Mouse (Mus musculus): ENCODE results near the gene Lrmda.

GRCm38 (mm10) chr14:22921796-22922195 is 902.3 kb downstream of the Lrmda start:
- no peak for TF ChIP-seq ZKSCAN1 (IDR thresholded peaks at IDR 0.05; ENCODE audit: low read depth, low read length)
- TF ChIP-seq CTCF (IDR thresholded peaks at IDR 0.05 in 2 of 3, conservative IDR thresholded peaks at IDR 0.05 in 1 of 3; ENCODE audit: control insufficient read depth in 1 of 3, insufficient read depth in 1 of 3, low read depth in 2 of 3, low read length in 3 of 3, poor library complexity in 1 of 3, severe bottlenecking in 1 of 3) = no peak
- TF ChIP-seq ZNF384 (IDR thresholded peaks at IDR 0.05; ENCODE audit: low read depth, low read length) = no peak
- no peak for TF ChIP-seq MYC (IDR thresholded peaks at IDR 0.05; ENCODE audit: low read depth, low read length)
- TF ChIP-seq HCFC1 (IDR thresholded peaks at IDR 0.05; ENCODE audit: low read depth, low read length) = no peak
- TF ChIP-seq ETS1 (IDR thresholded peaks at IDR 0.05; ENCODE audit: low read depth, low read length) = no peak
- TF ChIP-seq GABPA (IDR thresholded peaks at IDR 0.05; ENCODE audit: low read depth, low read length) = no peak
- TF ChIP-seq POLR2A (IDR thresholded peaks at IDR 0.05; ENCODE audit: control insufficient read depth in 1 of 2, insufficient read depth in 1 of 2, low read depth in 1 of 2, low read length in 2 of 2, poor library complexity in 1 of 2) = no peak
- no peak for TF ChIP-seq NRF1 (IDR thresholded peaks at IDR 0.05; ENCODE audit: insufficient read depth, low read depth, low read length, poor library complexity, severe bottlenecking)
- no peak for TF ChIP-seq USF1 (IDR thresholded peaks at IDR 0.05; ENCODE audit: low read depth, low read length)
- TF ChIP-seq NELFE (IDR thresholded peaks at IDR 0.05; ENCODE audit: low read depth, low read length) = no peak
